In genomic region chr15:79251168-79251567, GRCm38 (mm10) we compare ENCODE assay signal across 18 mouse cellular contexts. TPM values are rescaled to one million over a fixed set of nuclear protein-coding genes. Genes with fewer than 3 reads are reported as not detected.
DNase-seq lines count a peak whose midpoint lies in the region; ATAC-seq and TF ChIP-seq lines count a peak whose summit lies in the region.
"Had no signal": no experiment of that assay in that cellular context is flagged by ENCODE, and none has a peak within 500 bp of the region (broad histone marks: within the 10 kb centered on the region; RNA-seq: fewer than 3 reads in every experiment).

No protein-coding gene starts in this region.

- peaks cover 52% of the 10 kb centered on the region for H3K27me3 ChIP-seq in forebrain, embryonic 12.5 days
- H3K27me3 ChIP-seq in forebrain, embryonic 16.5 days (replicated peaks; ENCODE audit: control insufficient read depth, insufficient read depth, low read length) = peaks cover 30% of the 10 kb centered on the region
- H3K27me3 ChIP-seq in hindbrain, postnatal 0 days (ENCODE audit: insufficient read depth, low read length) = no peaks in the 10 kb centered on the region
- H3K27me3 ChIP-seq in hindbrain, embryonic 10.5 days (ENCODE audit: insufficient read depth, poor library complexity, severe bottlenecking) = peaks cover 71% of the 10 kb centered on the region
- peaks cover 41% of the 10 kb centered on the region for H3K27me3 ChIP-seq in E14TG2a.4 (ENCODE audit: insufficient read depth, low read length)
- peaks cover 36% of the 10 kb centered on the region for H3K27me3 ChIP-seq in forebrain, embryonic 15.5 days

- H3K4me3 ChIP-seq in forebrain, embryonic 12.5 days (replicated peaks) = no peak overlapping the region
- no peak overlapping the region for H3K4me3 ChIP-seq in forebrain, embryonic 16.5 days (replicated peaks; ENCODE audit: low read length)
- H3K4me3 ChIP-seq in hindbrain, postnatal 0 days (ENCODE audit: low read length) = no peak overlapping the region
- H3K4me3 ChIP-seq in hindbrain, embryonic 10.5 days = no peak overlapping the region; the same call in 1 of the 2 replicates
- 0 out of 2 replicates have a peak overlapping the region, but pooled peaks have one; percentile 75 for H3K4me3 ChIP-seq in E14TG2a.4 (replicated peaks; ENCODE audit: low read length)
- no peak overlapping the region for H3K4me3 ChIP-seq in forebrain, embryonic 15.5 days

- WGBS in forebrain, embryonic 12.5 days = 56% methylated on average over 7 of the region's 7 CpGs
- 63% methylated on average over 7 of the region's 7 CpGs for WGBS in forebrain, embryonic 16.5 days
- 49% methylated on average over 7 of the region's 7 CpGs for WGBS in hindbrain, postnatal 0 days
- WGBS in hindbrain, embryonic 10.5 days = 50% methylated on average over 7 of the region's 7 CpGs
- WGBS in forebrain, embryonic 15.5 days = 56% methylated on average over 7 of the region's 7 CpGs

- no peak overlapping the region for H3K27ac ChIP-seq in forebrain, embryonic 12.5 days
- no peak overlapping the region for H3K27ac ChIP-seq in forebrain, embryonic 16.5 days (ENCODE audit: low read length)
- peak overlapping the region; percentile 11; the same call in 1 of the 2 replicates for H3K27ac ChIP-seq in hindbrain, postnatal 0 days
- H3K27ac ChIP-seq in hindbrain, embryonic 10.5 days = no peak overlapping the region
- H3K27ac ChIP-seq in forebrain, embryonic 15.5 days (replicated peaks) = no peak overlapping the region
- H3K27ac ChIP-seq: embryonic facial prominence, embryonic 13.5 days; limb, embryonic 12.5 days; liver, embryonic 15.5 days had no signal

- TF ChIP-seq CTCF in hindbrain, postnatal 0 days (IDR thresholded peaks at IDR 0.05; ENCODE audit: low read depth) = no peak
- TF ChIP-seq CTCF in E14TG2a.4 (conservative IDR thresholded peaks at IDR 0.05; ENCODE audit: low read length) = no peak

- no peak overlapping the region for H3K4me2 ChIP-seq in forebrain, embryonic 12.5 days
- no peak overlapping the region for H3K4me2 ChIP-seq in forebrain, embryonic 16.5 days (ENCODE audit: low read length)
- H3K4me2 ChIP-seq in hindbrain, postnatal 0 days (ENCODE audit: low read depth, low read length) = no peak overlapping the region
- H3K4me2 ChIP-seq in forebrain, embryonic 15.5 days (replicated peaks) = no peak overlapping the region

- DNase-seq in hindbrain, postnatal 0 days (ENCODE audit: low spot score) = peak; percentile 12
- DNase-seq in hindbrain, embryonic 10.5 days (ENCODE audit: low spot score) = no peak
- no peak for DNase-seq in urinary bladder, postnatal 10 days (ENCODE audit: low spot score)
- DNase-seq in ovary, adult 18-20 months (ENCODE audit: low spot score) = no peak
- DNase-seq: gastrocnemius, postnatal 36 days; kidney, adult 9 months; lung, postnatal 10 days had no signal

- peaks cover 35% of the 10 kb centered on the region for H3K36me3 ChIP-seq in forebrain, embryonic 12.5 days (replicated peaks)
- peaks cover 15% of the 10 kb centered on the region for H3K36me3 ChIP-seq in forebrain, embryonic 16.5 days (ENCODE audit: control insufficient read depth, insufficient read depth)
- peaks cover 22% of the 10 kb centered on the region for H3K36me3 ChIP-seq in hindbrain, postnatal 0 days (ENCODE audit: insufficient read depth, low read length)
- H3K36me3 ChIP-seq in hindbrain, embryonic 10.5 days = peaks cover 42% of the 10 kb centered on the region
- H3K36me3 ChIP-seq in E14TG2a.4 (ENCODE audit: insufficient read depth, low read length) = peaks cover 45% of the 10 kb centered on the region
- H3K36me3 ChIP-seq in forebrain, embryonic 15.5 days = peaks cover 23% of the 10 kb centered on the region

- no peak overlapping the region for H3K9ac ChIP-seq in forebrain, embryonic 12.5 days
- H3K9ac ChIP-seq in forebrain, embryonic 16.5 days (replicated peaks; ENCODE audit: low read depth, low read length) = no peak overlapping the region
- H3K9ac ChIP-seq in hindbrain, postnatal 0 days (replicated peaks; ENCODE audit: low read length) = no peak overlapping the region
- H3K9ac ChIP-seq in forebrain, embryonic 15.5 days (replicated peaks) = no peak overlapping the region
- H3K9ac ChIP-seq: liver, embryonic 15.5 days had no signal

- H3K9me3 ChIP-seq in forebrain, embryonic 12.5 days = no peaks in the 10 kb centered on the region
- no peaks in the 10 kb centered on the region for H3K9me3 ChIP-seq in forebrain, embryonic 16.5 days (ENCODE audit: control insufficient read depth, low read length)
- H3K9me3 ChIP-seq in hindbrain, postnatal 0 days (ENCODE audit: low read length) = no peaks in the 10 kb centered on the region
- no peaks in the 10 kb centered on the region for H3K9me3 ChIP-seq in hindbrain, embryonic 10.5 days
- no peaks in the 10 kb centered on the region for H3K9me3 ChIP-seq in E14TG2a.4 (ENCODE audit: low read length)
- no peaks in the 10 kb centered on the region for H3K9me3 ChIP-seq in forebrain, embryonic 15.5 days
- H3K9me3 ChIP-seq: embryonic facial prominence, embryonic 13.5 days; limb, embryonic 12.5 days; liver, embryonic 15.5 days had no signal

- peaks cover 15% of the 10 kb centered on the region for H3K4me1 ChIP-seq in forebrain, embryonic 12.5 days
- peaks cover 10% of the 10 kb centered on the region for H3K4me1 ChIP-seq in forebrain, embryonic 16.5 days (replicated peaks; ENCODE audit: control insufficient read depth, insufficient read depth, low read length)
- 0 out of 2 replicates have a peak, but pooled peaks cover 7% of the 10 kb centered on the region for H3K4me1 ChIP-seq in hindbrain, postnatal 0 days (ENCODE audit: insufficient read depth, low read length)
- peaks cover 32% of the 10 kb centered on the region for H3K4me1 ChIP-seq in hindbrain, embryonic 10.5 days (replicated peaks)
- H3K4me1 ChIP-seq in E14TG2a.4 (replicated peaks; ENCODE audit: low read depth, low read length) = peaks cover 54% of the 10 kb centered on the region
- peaks cover 13% of the 10 kb centered on the region for H3K4me1 ChIP-seq in forebrain, embryonic 15.5 days

- 0 out of 2 replicates have a peak, but pooled peaks have one; percentile 12 for ATAC-seq in forebrain, embryonic 12.5 days (ENCODE audit: low FRiP score)
- ATAC-seq in forebrain, embryonic 16.5 days = no peak
- peak; percentile 4; the same call in 1 of the 2 replicates for ATAC-seq in hindbrain, postnatal 0 days
- ATAC-seq in forebrain, embryonic 15.5 days (replicated peaks) = 0 out of 2 replicates have a peak, but pooled peaks have one; percentile 6

RNA-seq across cellular contexts. Expression of gene Slc16a8, which starts 3.4 kb away (rescaled TPM):
- polyA plus RNA-seq in forebrain, embryonic 12.5 days (2016; fragmentation: Nextera tagmentation; extraction: Ambion mirVana) = 0.32 and 0.33 TPM in 2 replicates
- 0.41 and 0.62 TPM in 2 replicates for polyA plus RNA-seq in forebrain, embryonic 16.5 days (2015; fragmentation: Nextera tagmentation; extraction: Ambion mirVana)
- 1.0 and 2.0 TPM in 2 replicates for total RNA-seq in hindbrain, postnatal 0 days (2014; rRNA removed)
- 3.1 and 3.7 TPM in 2 replicates for polyA plus RNA-seq in hindbrain, postnatal 0 days (2015; fragmentation: Nextera tagmentation; extraction: Ambion mirVana)
- polyA plus RNA-seq in hindbrain, embryonic 10.5 days (2016; fragmentation: Nextera tagmentation; extraction: Ambion mirVana) = 0.14 and 0.26 TPM in 2 replicates
- polyA plus RNA-seq in forebrain, embryonic 15.5 days (2015; fragmentation: Nextera tagmentation; extraction: Ambion mirVana) = 0.36 and 0.81 TPM in 2 replicates
- total RNA-seq: common myeloid progenitor, adult 5-6 weeks; megakaryocyte, adult 5-6 weeks; neutrophil, adult 5-6 weeks had no signal
- polyA plus RNA-seq: liver, embryonic 15.5 days; thymus, postnatal 0 days had no signal

RNA-seq across cellular contexts. Expression of gene Gm49486, which starts 22.0 kb away (rescaled TPM):
- 0.49 and 0.72 TPM in 2 replicates for polyA plus RNA-seq in forebrain, embryonic 12.5 days (2016; fragmentation: Nextera tagmentation; extraction: Ambion mirVana)
- polyA plus RNA-seq in forebrain, embryonic 16.5 days (2015; fragmentation: Nextera tagmentation; extraction: Ambion mirVana) = 0.82 and 0.94 TPM in 2 replicates
- 0.61 and 1.7 TPM in 2 replicates for total RNA-seq in hindbrain, postnatal 0 days (2014; rRNA removed)
- 1.5 and 2.1 TPM in 2 replicates for polyA plus RNA-seq in hindbrain, postnatal 0 days (2015; fragmentation: Nextera tagmentation; extraction: Ambion mirVana)
- 0.14 and 0.21 TPM in 2 replicates for polyA plus RNA-seq in hindbrain, embryonic 10.5 days (2016; fragmentation: Nextera tagmentation; extraction: Ambion mirVana)
- polyA plus RNA-seq in forebrain, embryonic 15.5 days (2015; fragmentation: Nextera tagmentation; extraction: Ambion mirVana) = 0.97 and 1.1 TPM in 2 replicates
- total RNA-seq: common myeloid progenitor, adult 5-6 weeks had no signal
- polyA plus RNA-seq: liver, embryonic 15.5 days had no signal

RNA-seq across cellular contexts. Expression of gene Pick1, which starts 22.2 kb away (rescaled TPM):
- 64.5 and 67.5 TPM in 2 replicates for polyA plus RNA-seq in forebrain, embryonic 12.5 days (2016; fragmentation: Nextera tagmentation; extraction: Ambion mirVana)
- polyA plus RNA-seq in forebrain, embryonic 16.5 days (2015; fragmentation: Nextera tagmentation; extraction: Ambion mirVana) = 76.3 and 102 TPM in 2 replicates
- total RNA-seq in hindbrain, postnatal 0 days (2014; rRNA removed) = 59.4 and 68.0 TPM in 2 replicates
- 67.7 and 70.0 TPM in 2 replicates for polyA plus RNA-seq in hindbrain, postnatal 0 days (2015; fragmentation: Nextera tagmentation; extraction: Ambion mirVana)
- 45.0 and 47.8 TPM in 2 replicates for polyA plus RNA-seq in hindbrain, embryonic 10.5 days (2016; fragmentation: Nextera tagmentation; extraction: Ambion mirVana)
- 78.5 and 85.1 TPM in 2 replicates for polyA plus RNA-seq in forebrain, embryonic 15.5 days (2015; fragmentation: Nextera tagmentation; extraction: Ambion mirVana)

RNA-seq across cellular contexts. Expression of gene Baiap2l2, which starts 34.2 kb away (rescaled TPM):
- polyA plus RNA-seq in forebrain, embryonic 12.5 days (2016; fragmentation: Nextera tagmentation; extraction: Ambion mirVana) = 0.96 and 1.4 TPM in 2 replicates
- 2.0 and 3.0 TPM in 2 replicates for polyA plus RNA-seq in forebrain, embryonic 16.5 days (2015; fragmentation: Nextera tagmentation; extraction: Ambion mirVana)
- 1.7 and 2.3 TPM in 2 replicates for total RNA-seq in hindbrain, postnatal 0 days (2014; rRNA removed)
- polyA plus RNA-seq in hindbrain, postnatal 0 days (2015; fragmentation: Nextera tagmentation; extraction: Ambion mirVana) = 6.5 and 6.8 TPM in 2 replicates
- 1.7 and 2.0 TPM in 2 replicates for polyA plus RNA-seq in hindbrain, embryonic 10.5 days (2016; fragmentation: Nextera tagmentation; extraction: Ambion mirVana)
- 1.9 and 3.6 TPM in 2 replicates for polyA plus RNA-seq in forebrain, embryonic 15.5 days (2015; fragmentation: Nextera tagmentation; extraction: Ambion mirVana)
- total RNA-seq: common myeloid progenitor, adult 5-6 weeks; megakaryocyte, adult 5-6 weeks; neutrophil, adult 5-6 weeks had no signal
